Mouse (Mus musculus): ENCODE measurements around the gene Fez1. TPM values are rescaled to one million over a fixed set of nuclear protein-coding genes. Genes with fewer than 3 reads are reported as not detected.
A peak's percentile ranks its signal among the peaks of the same experiment; 100 is the strongest.

The Fez1 gene
- polyA plus RNA-seq, 1 experiment from 2014 or later, result 626 TPM

DNA sequence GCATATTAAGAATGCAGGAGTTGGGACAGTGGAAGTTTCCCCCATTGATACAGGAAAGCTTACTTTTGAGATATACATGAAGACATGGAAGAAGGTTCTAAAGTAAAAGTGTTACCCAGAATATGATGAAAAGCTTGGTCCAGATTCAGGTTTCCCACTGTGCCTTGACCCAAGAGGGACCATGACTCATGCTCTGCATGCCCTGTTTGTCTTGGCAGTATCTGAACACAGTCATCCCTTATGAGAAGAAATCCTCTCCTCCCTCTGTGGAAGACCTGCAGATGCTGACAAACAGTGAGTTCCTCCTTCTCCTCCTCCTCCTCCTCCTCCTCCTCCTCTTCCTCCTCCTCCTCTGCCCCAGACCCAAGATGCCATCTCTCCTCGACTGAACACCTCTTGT, 48.6 kb downstream of the Fez1 start:
- Histone ChIP-seq H3K4me3 (replicated peaks; ENCODE audit: low read depth, low read length) (no peak overlapping the region), H3K4me2 (ENCODE audit: low read length) (no peak overlapping the region), H3K27ac (replicated peaks; ENCODE audit: low read depth, low read length) (no peak overlapping the region), H3K9ac (replicated peaks; ENCODE audit: low read length) (no peak overlapping the region), H3K4me1 (ENCODE audit: control insufficient read depth, insufficient read depth, low read length) (no peaks in the 10 kb centered on the region), H3K9me3 (ENCODE audit: control insufficient read depth, low read length) (no peaks in the 10 kb centered on the region), H3K36me3 (ENCODE audit: control insufficient read depth, insufficient read depth, low read length) (peaks cover 94% of the 10 kb centered on the region), H3K27me3 (ENCODE audit: control insufficient read depth, insufficient read depth, low read length) (no peaks in the 10 kb centered on the region)
- DNase-seq (no peak), ATAC-seq (ENCODE audit: low FRiP score, low TSS enrichment) (no peak)
- WGBS, result 70% methylated on average over 1 of the region's 1 CpGs

DNA sequence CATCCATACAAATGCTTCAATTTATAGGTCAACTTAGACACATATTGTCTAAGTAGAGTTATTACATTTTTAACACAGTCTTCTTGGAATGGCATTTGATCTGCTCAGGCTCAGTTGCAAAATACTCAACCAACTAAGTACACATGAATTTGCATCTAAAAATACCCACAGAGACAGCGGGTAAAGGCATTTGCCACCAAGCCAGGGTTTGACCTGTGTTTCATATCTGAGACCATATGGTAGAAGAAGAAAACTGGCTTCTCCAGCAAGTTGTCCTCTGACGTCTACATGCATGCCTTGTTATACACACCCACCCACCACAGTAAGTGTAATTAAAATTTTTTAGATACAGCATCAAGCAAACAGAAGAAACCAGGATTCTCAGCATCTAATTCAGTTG, 52.1 kb downstream of the Fez1 start:
- Histone ChIP-seq H3K9me3 (ENCODE audit: control insufficient read depth, low read length) (no peaks in the 10 kb centered on the region), H3K27me3 (ENCODE audit: control insufficient read depth, insufficient read depth, low read length) (no peaks in the 10 kb centered on the region)

DNA sequence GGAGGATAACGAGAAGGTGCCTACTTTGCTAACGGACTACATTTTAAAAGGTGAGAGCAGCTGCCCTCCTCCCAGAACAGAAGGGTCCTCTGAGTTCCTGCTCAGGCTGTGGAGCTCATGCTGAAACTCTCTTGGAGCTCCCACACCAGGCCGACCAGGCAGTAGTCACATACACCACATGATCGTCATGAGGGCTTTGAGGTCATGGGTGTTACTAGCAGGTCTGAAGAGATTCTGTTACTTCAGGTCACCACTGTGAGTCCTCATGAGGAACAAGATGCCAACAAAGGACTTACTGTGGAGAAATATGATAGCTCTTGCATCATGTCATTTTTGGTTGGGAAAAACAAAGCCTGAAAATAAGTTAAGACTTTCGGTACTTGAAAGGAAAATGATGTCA, 54.6 kb downstream of the Fez1 start:
- 91% methylated on average over 5 of the region's 5 CpGs for WGBS

More for the DNA sequence above, 52.1 kb downstream of the Fez1 start:
- WGBS, result 95% methylated on average over 2 of the region's 2 CpGs
- H3K27ac ChIP-seq (replicated peaks; ENCODE audit: low read depth, low read length), result no peak overlapping the region
- H3K36me3 ChIP-seq (ENCODE audit: control insufficient read depth, insufficient read depth, low read length), result peaks cover 100% of the 10 kb centered on the region
- H3K9ac ChIP-seq (replicated peaks; ENCODE audit: low read length), result no peak overlapping the region
- no peak overlapping the region for H3K4me3 ChIP-seq (replicated peaks; ENCODE audit: low read depth, low read length)
- DNase-seq (no peak), ATAC-seq (ENCODE audit: low FRiP score, low TSS enrichment) (no peak)
- no peak overlapping the region for H3K4me2 ChIP-seq (ENCODE audit: low read length)
- no peaks in the 10 kb centered on the region for H3K4me1 ChIP-seq (ENCODE audit: control insufficient read depth, insufficient read depth, low read length)

DNA sequence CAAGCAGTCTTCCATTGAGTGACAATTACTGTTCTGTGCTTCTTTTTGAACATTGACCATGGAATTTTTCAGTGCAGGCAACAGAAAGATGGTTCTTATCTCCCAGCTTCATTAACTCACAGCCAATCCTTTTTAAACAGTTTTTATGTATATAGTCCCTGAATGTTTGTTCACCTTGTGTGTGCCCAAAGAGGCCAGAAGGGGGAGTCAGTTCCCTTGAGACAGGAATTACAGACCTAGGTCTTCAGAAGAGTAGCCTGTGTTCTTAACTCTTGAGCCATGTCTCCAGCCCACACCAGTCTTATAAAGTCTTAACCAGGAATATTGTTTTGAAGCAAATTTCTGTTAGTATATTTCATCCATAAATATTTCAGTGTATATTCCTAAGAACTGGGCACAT, 55.1 kb downstream of the Fez1 start:
- Histone ChIP-seq H3K27ac (replicated peaks; ENCODE audit: low read depth, low read length) (no peak overlapping the region), H3K27me3 (ENCODE audit: control insufficient read depth, insufficient read depth, low read length) (no peaks in the 10 kb centered on the region), H3K9me3 (ENCODE audit: control insufficient read depth, low read length) (no peaks in the 10 kb centered on the region), H3K4me2 (ENCODE audit: low read length) (no peak overlapping the region), H3K9ac (replicated peaks; ENCODE audit: low read length) (no peak overlapping the region), H3K4me3 (replicated peaks; ENCODE audit: low read depth, low read length) (no peak overlapping the region), H3K4me1 (ENCODE audit: control insufficient read depth, insufficient read depth, low read length) (peaks cover 6% of the 10 kb centered on the region), H3K36me3 (ENCODE audit: control insufficient read depth, insufficient read depth, low read length) (peaks cover 84% of the 10 kb centered on the region)
- no peak for ATAC-seq (ENCODE audit: low FRiP score, low TSS enrichment)
- DNase-seq, result peak; percentile 34

More for the DNA sequence above, 54.6 kb downstream of the Fez1 start:
- no peak overlapping the region for H3K4me2 ChIP-seq (ENCODE audit: low read length)
- no peak overlapping the region for H3K9ac ChIP-seq (replicated peaks; ENCODE audit: low read length)
- H3K4me1 ChIP-seq (ENCODE audit: control insufficient read depth, insufficient read depth, low read length), result peaks cover 2% of the 10 kb centered on the region
- ATAC-seq (ENCODE audit: low FRiP score, low TSS enrichment) (no peak), DNase-seq (no peak)
- H3K4me3 ChIP-seq (replicated peaks; ENCODE audit: low read depth, low read length), result no peak overlapping the region
- peaks cover 89% of the 10 kb centered on the region for H3K36me3 ChIP-seq (ENCODE audit: control insufficient read depth, insufficient read depth, low read length)
- H3K27me3 ChIP-seq (ENCODE audit: control insufficient read depth, insufficient read depth, low read length), result no peaks in the 10 kb centered on the region
- H3K27ac ChIP-seq (replicated peaks; ENCODE audit: low read depth, low read length), result no peak overlapping the region
- H3K9me3 ChIP-seq (ENCODE audit: control insufficient read depth, low read length), result no peaks in the 10 kb centered on the region

DNA sequence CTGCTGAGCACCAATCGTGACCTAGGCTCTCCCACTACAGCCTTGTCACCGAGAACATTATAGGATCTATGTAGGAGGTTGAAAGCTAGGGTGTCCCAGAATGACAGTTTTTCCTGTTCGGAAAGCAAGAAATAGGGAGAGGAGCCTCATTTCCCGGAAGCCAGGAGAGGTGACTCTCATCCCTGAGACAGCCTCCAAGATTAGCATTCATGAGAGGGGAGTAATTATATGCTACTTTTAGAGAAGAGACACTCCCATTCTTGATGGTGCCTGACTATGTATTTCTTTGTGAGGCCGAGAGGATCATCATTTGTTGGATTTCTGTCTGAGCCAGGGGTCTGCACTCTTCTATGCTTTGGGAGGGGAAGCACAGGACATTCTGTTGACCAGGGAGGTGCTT, 60.0 kb downstream of the Fez1 start:
- peak overlapping the region; percentile 7; the same call in 1 of the 2 replicates for H3K4me2 ChIP-seq (ENCODE audit: low read length)

DNA sequence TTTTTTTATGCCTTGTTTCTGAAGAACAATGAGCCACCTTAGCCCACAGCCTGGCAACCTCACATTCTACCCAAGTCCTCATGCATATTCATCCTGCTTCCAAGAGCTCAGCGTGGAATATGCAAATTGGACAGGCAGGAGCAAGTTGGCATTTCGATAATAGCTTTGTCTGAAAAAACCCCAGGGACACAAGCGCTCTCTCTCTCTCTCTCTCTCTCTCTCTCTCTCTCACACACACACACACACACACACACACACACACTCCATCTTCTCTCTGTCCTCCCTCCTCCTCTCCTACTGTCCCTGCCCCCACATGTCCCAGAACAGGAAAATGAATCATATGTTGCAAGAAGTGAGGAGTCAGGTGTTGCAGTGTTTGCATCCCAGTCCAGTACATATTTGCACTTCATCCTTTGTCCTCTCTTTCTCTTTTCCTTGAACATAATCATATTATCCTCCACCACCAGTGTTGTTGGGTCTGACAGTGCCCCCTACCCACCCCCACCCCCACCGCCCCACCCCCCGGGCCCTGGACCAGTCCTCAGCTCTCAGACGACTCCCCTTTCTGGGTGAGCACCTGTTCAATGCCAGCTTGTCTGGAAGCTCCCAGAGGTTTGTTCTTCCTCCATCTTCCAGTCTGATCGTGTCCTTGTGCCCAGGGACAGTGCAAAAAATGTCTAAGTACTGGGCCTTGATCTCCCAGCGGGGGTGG, 60.5 kb downstream of the Fez1 start:
- H3K9ac ChIP-seq (replicated peaks; ENCODE audit: low read length), result no peak overlapping the region
- DNase-seq (peak; percentile 87), ATAC-seq (ENCODE audit: low FRiP score, low TSS enrichment) (peak; percentile 90)
- 28% methylated on average over 8 of the region's 8 CpGs for WGBS
- H3K4me3 ChIP-seq (replicated peaks; ENCODE audit: low read depth, low read length), result no peak overlapping the region
- H3K27me3 ChIP-seq (ENCODE audit: control insufficient read depth, insufficient read depth, low read length), result no peaks in the 10 kb centered on the region
- no peaks in the 10 kb centered on the region for H3K9me3 ChIP-seq (ENCODE audit: control insufficient read depth, low read length)
- peaks cover 30% of the 10 kb centered on the region for H3K36me3 ChIP-seq (ENCODE audit: control insufficient read depth, insufficient read depth, low read length)
- peaks cover 19% of the 10 kb centered on the region for H3K4me1 ChIP-seq (ENCODE audit: control insufficient read depth, insufficient read depth, low read length)
- peak overlapping the region; percentile 7; the same call in 1 of the 2 replicates for H3K4me2 ChIP-seq (ENCODE audit: low read length)
- peak overlapping the region; percentile 87 for H3K27ac ChIP-seq (replicated peaks; ENCODE audit: low read depth, low read length)

More for the DNA sequence above, 60.0 kb downstream of the Fez1 start:
- Histone ChIP-seq H3K36me3 (ENCODE audit: control insufficient read depth, insufficient read depth, low read length) (peaks cover 35% of the 10 kb centered on the region), H3K27me3 (ENCODE audit: control insufficient read depth, insufficient read depth, low read length) (no peaks in the 10 kb centered on the region), H3K9ac (replicated peaks; ENCODE audit: low read length) (no peak overlapping the region), H3K4me3 (replicated peaks; ENCODE audit: low read depth, low read length) (no peak overlapping the region), H3K9me3 (ENCODE audit: control insufficient read depth, low read length) (no peaks in the 10 kb centered on the region), H3K4me1 (ENCODE audit: control insufficient read depth, insufficient read depth, low read length) (peaks cover 19% of the 10 kb centered on the region), H3K27ac (replicated peaks; ENCODE audit: low read depth, low read length) (peak overlapping the region; percentile 87)
- WGBS, result 44% methylated on average over 5 of the region's 5 CpGs
- DNase-seq, result peak; percentile 53
- peak; percentile 44 for ATAC-seq (ENCODE audit: low FRiP score, low TSS enrichment)

DNA sequence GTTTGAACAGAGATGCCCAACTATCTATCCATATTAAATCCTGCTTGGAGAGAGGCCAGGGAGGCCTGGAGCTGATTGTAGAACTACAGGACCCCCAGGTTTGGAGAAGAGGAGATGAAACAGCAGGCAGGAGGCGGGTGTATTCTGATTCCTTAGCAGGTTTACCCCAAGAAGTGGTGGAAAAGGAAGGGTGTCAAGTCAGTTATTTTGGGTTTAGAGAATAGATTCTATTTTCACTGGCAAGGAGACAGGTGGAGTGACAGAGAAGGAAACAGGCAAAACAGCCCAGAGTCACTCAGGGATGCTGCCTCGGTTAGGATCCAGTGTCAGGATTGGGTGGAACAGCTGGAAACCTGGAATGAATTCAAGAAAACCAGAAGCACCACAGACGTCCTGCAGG, 61.9 kb downstream of the Fez1 start:
- Histone ChIP-seq H3K4me3 (replicated peaks; ENCODE audit: low read depth, low read length) (no peak overlapping the region), H3K27me3 (ENCODE audit: control insufficient read depth, insufficient read depth, low read length) (no peaks in the 10 kb centered on the region), H3K4me1 (ENCODE audit: control insufficient read depth, insufficient read depth, low read length) (peaks cover 19% of the 10 kb centered on the region), H3K27ac (replicated peaks; ENCODE audit: low read depth, low read length) (peak overlapping the region; percentile 37; the same call in 1 of the 2 replicates), H3K4me2 (ENCODE audit: low read length) (no peak overlapping the region), H3K36me3 (ENCODE audit: control insufficient read depth, insufficient read depth, low read length) (peaks cover 16% of the 10 kb centered on the region), H3K9ac (replicated peaks; ENCODE audit: low read length) (no peak overlapping the region), H3K9me3 (ENCODE audit: control insufficient read depth, low read length) (no peaks in the 10 kb centered on the region)
- 74% methylated on average over 3 of the region's 3 CpGs for whole genome bisulfite sequencing
- no peak for ATAC-seq (ENCODE audit: low FRiP score, low TSS enrichment)
- no peak for DNase-seq

DNA sequence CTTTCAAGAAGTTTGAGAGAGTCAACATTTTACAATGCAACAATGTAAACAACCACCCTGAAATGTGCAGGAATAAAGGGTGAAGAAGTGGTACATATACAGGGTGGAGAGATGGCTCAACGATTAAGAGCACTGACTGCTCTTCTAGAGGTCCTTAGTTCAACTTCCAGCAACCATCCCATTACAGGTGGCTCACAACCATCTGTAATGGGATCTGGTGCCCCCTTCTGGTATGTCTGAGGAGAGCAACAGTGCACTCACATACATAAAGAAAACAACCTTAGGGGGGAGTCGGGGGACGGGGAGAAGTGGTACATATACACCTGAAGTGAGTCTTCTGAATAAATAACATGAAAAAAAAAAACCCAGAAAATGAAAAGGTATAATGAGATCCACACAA, 63.6 kb downstream of the Fez1 start:
- Histone ChIP-seq H3K9ac (replicated peaks; ENCODE audit: low read length) (no peak overlapping the region), H3K36me3 (ENCODE audit: control insufficient read depth, insufficient read depth, low read length) (no peaks in the 10 kb centered on the region), H3K4me1 (ENCODE audit: control insufficient read depth, insufficient read depth, low read length) (peaks cover 19% of the 10 kb centered on the region), H3K4me2 (ENCODE audit: low read length) (no peak overlapping the region), H3K9me3 (ENCODE audit: control insufficient read depth, low read length) (no peaks in the 10 kb centered on the region), H3K27me3 (ENCODE audit: control insufficient read depth, insufficient read depth, low read length) (no peaks in the 10 kb centered on the region), H3K4me3 (replicated peaks; ENCODE audit: low read depth, low read length) (no peak overlapping the region), H3K27ac (replicated peaks; ENCODE audit: low read depth, low read length) (no peak overlapping the region)
- peak; percentile 51 for DNase-seq
- 76% methylated on average over 3 of the region's 3 CpGs for WGBS
- ATAC-seq (ENCODE audit: low FRiP score, low TSS enrichment), result no peak

DNA sequence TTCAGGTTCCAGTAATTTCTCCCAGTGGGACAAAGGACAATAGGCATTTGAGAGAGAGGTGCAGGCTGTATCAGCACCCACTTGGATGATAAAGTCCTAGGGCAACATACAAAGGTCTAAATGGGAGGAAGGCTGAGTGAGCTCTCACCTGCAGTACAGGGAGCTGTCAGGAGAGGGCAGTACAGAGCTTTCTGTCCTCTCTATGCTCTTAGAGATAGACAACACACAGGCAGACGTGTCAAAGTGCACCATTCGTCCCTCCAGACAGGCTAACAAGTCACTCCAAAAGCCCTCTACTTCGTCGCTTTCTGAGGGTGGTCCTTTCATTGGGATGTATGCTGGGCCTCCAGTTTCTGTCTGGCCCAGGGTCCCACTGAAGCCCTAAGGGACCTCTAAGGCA, 68.9 kb downstream of the Fez1 start:
- no peak overlapping the region for H3K4me2 ChIP-seq (ENCODE audit: low read length)
- 28% methylated on average over 4 of the region's 4 CpGs for WGBS
- no peak overlapping the region for H3K27ac ChIP-seq (replicated peaks; ENCODE audit: low read depth, low read length)
- H3K27me3 ChIP-seq (ENCODE audit: control insufficient read depth, insufficient read depth, low read length), result no peaks in the 10 kb centered on the region
- no peak overlapping the region for H3K9ac ChIP-seq (replicated peaks; ENCODE audit: low read length)
- peaks cover 18% of the 10 kb centered on the region for H3K36me3 ChIP-seq (ENCODE audit: control insufficient read depth, insufficient read depth, low read length)
- no peaks in the 10 kb centered on the region for H3K9me3 ChIP-seq (ENCODE audit: control insufficient read depth, low read length)
- DNase-seq (peak; percentile 78), ATAC-seq (ENCODE audit: low FRiP score, low TSS enrichment) (no peak)
- no peak overlapping the region for H3K4me3 ChIP-seq (replicated peaks; ENCODE audit: low read depth, low read length)
- no peaks in the 10 kb centered on the region for H3K4me1 ChIP-seq (ENCODE audit: control insufficient read depth, insufficient read depth, low read length)
